Mouse (Mus musculus): ENCODE measurements around the gene Tbcd.

- TF ChIP-seq ZC3H11A (IDR thresholded peaks at IDR 0.05; ENCODE audit: borderline replicate concordance, low read depth, low read length) (no peak), HCFC1 (IDR thresholded peaks at IDR 0.05; ENCODE audit: borderline replicate concordance, insufficient read depth, low read length) (no peak), CHD2 (IDR thresholded peaks at IDR 0.05; ENCODE audit: low read depth, low read length) (no peak), ZNF384 (IDR thresholded peaks at IDR 0.05; ENCODE audit: low read depth, low read length) (no peak)
Observed at GRCm38 (mm10) chr11:121467408-121467807, 15.7 kb downstream of the Tbcd start.

Measured in ES-E14 (cell line).